Comparison of ENCODE assay signal across 8 mouse cellular contexts in genomic region chr3:54155639-54156315, GRCm38 (mm10). TPM values are rescaled to one million over a fixed set of nuclear protein-coding genes. Genes with fewer than 3 reads are reported as not detected.
DNase-seq lines count a peak whose midpoint lies in the region; ATAC-seq lines count a peak whose summit lies in the region.

Gene Trpc4, plus strand, starts transcription at chr3:54156035.

- 0% methylated on average over 35 of the region's 36 CpGs for WGBS in kidney, embryonic 15.5 days
- under 1% methylated on average over 35 of the region's 36 CpGs for WGBS in neural tube, embryonic 15.5 days

- H3K4me3 ChIP-seq in kidney, embryonic 15.5 days (replicated peaks): peak within 1 kb of the TSS; percentile 50
- peak within 1 kb of the TSS; percentile 53 for H3K4me3 ChIP-seq in neural tube, embryonic 15.5 days (replicated peaks)

- H3K4me2 ChIP-seq in kidney, embryonic 15.5 days: peak within 1 kb of the TSS; percentile 95
- H3K4me2 ChIP-seq in neural tube, embryonic 15.5 days: peak within 1 kb of the TSS; percentile 90

- DNase-seq in kidney, adult 9 months: no peak
- peak; percentile 27 for DNase-seq in embryo, embryonic 10.5 days (ENCODE audit: low spot score)
- peak; percentile 0 to 1 for DNase-seq in heart, postnatal 14 days
- peak; percentile 66 to 70 for DNase-seq in left cerebral cortex, postnatal 36 days (ENCODE audit: low spot score in 2 of 2)
- DNase-seq in cerebellum, postnatal 36 days: no peak
- no peak for DNase-seq in adrenal gland, adult 18-20 months (ENCODE audit: low spot score in 2 of 2)

- H3K27ac ChIP-seq in kidney, embryonic 15.5 days: no peak within 1 kb of the TSS
- no peak within 1 kb of the TSS; the same call in 1 of the 2 replicates for H3K27ac ChIP-seq in neural tube, embryonic 15.5 days (replicated peaks)

- no peaks in the 10 kb centered on the region for H3K36me3 ChIP-seq in kidney, embryonic 15.5 days
- no peaks in the 10 kb centered on the region for H3K36me3 ChIP-seq in neural tube, embryonic 15.5 days

- H3K9ac ChIP-seq in kidney, embryonic 15.5 days: peak within 1 kb of the TSS; percentile 36
- peak within 1 kb of the TSS; percentile 50 for H3K9ac ChIP-seq in neural tube, embryonic 15.5 days (replicated peaks)

- peak; percentile 70 for ATAC-seq in kidney, embryonic 15.5 days (replicated peaks; ENCODE audit: low FRiP score)
- ATAC-seq in neural tube, embryonic 15.5 days (ENCODE audit: low FRiP score): peak; percentile 76

- H3K4me1 ChIP-seq in kidney, embryonic 15.5 days: peaks cover 25% of the 10 kb centered on the region
- peaks cover 27% of the 10 kb centered on the region for H3K4me1 ChIP-seq in neural tube, embryonic 15.5 days

- peaks cover 39% of the 10 kb centered on the region for H3K27me3 ChIP-seq in kidney, embryonic 15.5 days
- peaks cover 21% of the 10 kb centered on the region for H3K27me3 ChIP-seq in neural tube, embryonic 15.5 days (replicated peaks)

- intact Hi-C loops in heart, postnatal 14 days (cut with DNase I): loop anchor here (5.0 to 10.0 kb wide), 2 partner anchors 159 to 418 kb away; no protein-coding TSS in a partner anchor
- intact Hi-C loops in left cerebral cortex, postnatal 36 days (cut with DNase I): loop anchor here (1.0 to 10.0 kb wide), 5 partner anchors 57 to 631 kb away; partner anchors contain the start of gene Ufm1

- H3K9me3 ChIP-seq in kidney, embryonic 15.5 days (replicated peaks): no peaks in the 10 kb centered on the region
- no peaks in the 10 kb centered on the region for H3K9me3 ChIP-seq in neural tube, embryonic 15.5 days (replicated peaks)

RNA-seq across cellular contexts. Expression of gene Trpc4, which starts in this region (rescaled TPM):
- 0.62 and 1.1 TPM in 2 replicates for polyA plus RNA-seq in kidney, embryonic 15.5 days (2015; fragmentation: Nextera tagmentation; extraction: Ambion mirVana)
- under 1 TPM; 0.22 to 0.31 TPM for total RNA-seq in heart, postnatal 14 days (2021)
- 10 to 100 TPM; 16.4 to 20.5 TPM for total RNA-seq in left cerebral cortex, postnatal 36 days (2021)
- polyA plus RNA-seq in neural tube, embryonic 15.5 days (2015; fragmentation: Nextera tagmentation; extraction: Ambion mirVana): 3.6 and 3.8 TPM in 2 replicates
- total RNA-seq in adrenal gland, adult 18-20 months (2021): under 1 TPM; 0.42 to 0.66 TPM

Comparison
In these comparisons a context has a peak if more than half of its experiments do, and no peak if none do; other contexts are left out.
1. RNA of gene Trpc4 (total RNA-seq): 16.4 to 20.5 TPM in left cerebral cortex, postnatal 36 days; 0.42 to 0.66 TPM in adrenal gland, adult 18-20 months and 0.22 to 0.31 TPM in heart, postnatal 14 days; every median in the first group is over 10 times any median in the second.
2. Peak in DNase-seq in heart, postnatal 14 days; RNA of the gene not detected or under 1 TPM.
3. DNase-seq: peak in embryo, embryonic 10.5 days (single experiment) and left cerebral cortex, postnatal 36 days (2 of 2); none in kidney, adult 9 months (single experiment), cerebellum, postnatal 36 days (0 of 2) and adrenal gland, adult 18-20 months (0 of 2).